Mouse (Mus musculus) G1E (cell line): ENCODE measurements at regions not wholly inside any gene's neighbourhood (a gene's known extent, or its start where the extent isn't known, plus 50 kb on each side); places are given as distances from the start of the nearest gene placed in this dataset.

Experiments used
- CTCF ChIP-seq: IDR thresholded peaks from 2 replicates; pipeline ENCODE4 v1.5.1; 2012; ENCODE audit warnings: low read depth, low read length, inconsistent platforms, mixed read lengths
- GATA1 ChIP-seq: IDR thresholded peaks from 2 replicates; pipeline ENCODE4 v1.6.1; 2012; ENCODE audit warnings: borderline replicate concordance, low read length, inconsistent platforms, mixed read lengths
- POLR2AphosphoS5 ChIP-seq: IDR thresholded peaks from 2 replicates; pipeline ENCODE4 v1.6.1; 2012; ENCODE audit warnings: low read depth, low read length, inconsistent platforms; ENCODE audit not compliant: insufficient replicate concordance
- TAL1 ChIP-seq: conservative IDR thresholded peaks from 2 replicates; pipeline ENCODE4 v1.6.1; 2012; ENCODE audit warnings: low read depth, low read length, inconsistent platforms, mixed read lengths

DNA sequence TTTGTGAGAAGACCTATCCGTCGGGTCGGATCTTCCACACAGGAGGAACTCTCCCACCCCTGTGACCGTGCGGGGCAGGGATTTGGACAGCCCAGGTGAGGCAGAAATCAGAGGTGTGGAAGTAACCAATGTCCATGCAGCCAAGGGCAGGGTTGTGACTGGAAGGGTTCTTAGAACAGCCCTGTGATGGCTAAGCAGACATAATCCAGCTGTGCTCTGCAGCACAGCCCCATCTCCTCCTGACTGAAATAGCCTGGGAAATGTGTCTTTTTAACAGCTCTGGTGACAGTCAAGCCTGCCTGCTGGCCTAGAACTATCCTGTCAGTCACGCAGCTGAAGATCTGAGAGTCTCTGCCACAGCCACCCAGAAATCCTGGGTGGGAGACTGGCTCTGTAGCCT is 198.7 kb upstream of the A430005L14Rik start:
- TF ChIP-seq TAL1 (no peak), CTCF (no peak), POLR2AphosphoS5 (no peak), GATA1 (no peak)
